Mouse (Mus musculus) cerebellum, adult 2 months (tissue): ENCODE data around the gene Daam1.

Experiments
- CTCF ChIP-seq: fragments of 200-500 bp; IDR thresholded peaks from 2 replicates; pipeline ENCODE4 v1.5.1; 2011; ENCODE audit warnings: low read depth, mild to moderate bottlenecking, control low read depth, low read length, moderate library complexity, borderline replicate concordance; ENCODE audit not compliant: insufficient read depth
- POLR2A ChIP-seq: fragments of 200-500 bp; IDR thresholded peaks from 2 replicates; pipeline ENCODE4 v1.6.1; 2011; ENCODE audit warnings: low read length, control low read depth, borderline replicate concordance; ENCODE audit not compliant: insufficient read depth

GRCm38 (mm10) chr12:71830607-71831257, at the start of gene Daam1:
- TF ChIP-seq CTCF, result peak; percentile 35; the same call in 1 of the 2 replicates
- peak; percentile 96 for TF ChIP-seq POLR2A
